In genomic region chr8:35070246-35070989, GRCm38 (mm10) we compare ENCODE assay signal across 9 mouse cellular contexts.
DNase-seq lines count a peak whose midpoint lies in the region; ATAC-seq lines count a peak whose summit lies in the region.
"Had no signal": no experiment of that assay in that cellular context is flagged by ENCODE, and none has a peak within 500 bp of the region (broad histone marks: within the 10 kb centered on the region; RNA-seq: fewer than 3 reads in every experiment).

No protein-coding gene starts in this region.

- ATAC-seq in heart, embryonic 12.5 days (ENCODE audit: insufficient number of reproducible peaks, low FRiP score), result no peak
- peak; percentile 82 for ATAC-seq in embryonic facial prominence, embryonic 14.5 days (ENCODE audit: low read depth)
- ATAC-seq in forebrain, embryonic 15.5 days (replicated peaks), result no peak

- H3K27ac ChIP-seq in heart, embryonic 12.5 days (ENCODE audit: poor library complexity, severe bottlenecking), result peak overlapping the region; percentile 27; the same call in 1 of the 2 replicates
- peak overlapping the region; percentile 61; the same call in 1 of the 2 replicates for H3K27ac ChIP-seq in embryonic facial prominence, embryonic 14.5 days (replicated peaks; ENCODE audit: low read depth, low read length)
- H3K27ac ChIP-seq in forebrain, embryonic 15.5 days (replicated peaks), result no peak overlapping the region

- 0 out of 2 replicates have a peak, but pooled peaks cover 2% of the 10 kb centered on the region for H3K9me3 ChIP-seq in heart, embryonic 12.5 days (replicated peaks)
- no peaks in the 10 kb centered on the region for H3K9me3 ChIP-seq in embryonic facial prominence, embryonic 14.5 days (ENCODE audit: control insufficient read depth, low read length)
- H3K9me3 ChIP-seq in forebrain, embryonic 15.5 days, result no peaks in the 10 kb centered on the region

- DNase-seq in heart, postnatal 25 days (ENCODE audit: low spot score), result no peak
- DNase-seq in 3T3-L1 (ENCODE audit: low read depth, low spot score), result peak; percentile 2
- peak; percentile 90 for DNase-seq in embryonic facial prominence, embryonic 14.5 days (ENCODE audit: low spot score)
- peak; percentile 15 to 33 for DNase-seq in left cerebral cortex, postnatal 10 days (ENCODE audit: extremely low spot score in 1 of 2, low spot score in 2 of 2)
- no peak for DNase-seq in Muller cell, postnatal 12 days (ENCODE audit: inconsistent ontology term)
- no peak for DNase-seq in embryo, embryonic 9.5 days (ENCODE audit: extremely low spot score)
- DNase-seq: lung, postnatal 14 days had no signal

- no peak overlapping the region for H3K9ac ChIP-seq in heart, embryonic 12.5 days
- no peak overlapping the region for H3K9ac ChIP-seq in embryonic facial prominence, embryonic 14.5 days (ENCODE audit: low read depth, low read length)
- H3K9ac ChIP-seq in forebrain, embryonic 15.5 days (replicated peaks), result no peak overlapping the region

- H3K4me3 ChIP-seq in heart, embryonic 12.5 days, result no peak overlapping the region
- no peak overlapping the region for H3K4me3 ChIP-seq in embryonic facial prominence, embryonic 14.5 days (ENCODE audit: low read depth, low read length)
- no peak overlapping the region for H3K4me3 ChIP-seq in forebrain, embryonic 15.5 days

- peaks cover 4% of the 10 kb centered on the region; the same call in 1 of the 2 replicates for H3K4me1 ChIP-seq in heart, embryonic 12.5 days (replicated peaks)
- no peaks in the 10 kb centered on the region for H3K4me1 ChIP-seq in embryonic facial prominence, embryonic 14.5 days (ENCODE audit: control insufficient read depth, insufficient read depth, low read length)
- H3K4me1 ChIP-seq in forebrain, embryonic 15.5 days, result no peaks in the 10 kb centered on the region

- 62% methylated on average over 7 of the region's 7 CpGs for WGBS in heart, embryonic 12.5 days
- 36% methylated on average over 7 of the region's 7 CpGs for WGBS in embryonic facial prominence, embryonic 14.5 days
- WGBS in forebrain, embryonic 15.5 days, result 59% methylated on average over 7 of the region's 7 CpGs

- H3K4me2 ChIP-seq in heart, embryonic 12.5 days, result no peak overlapping the region
- no peak overlapping the region for H3K4me2 ChIP-seq in embryonic facial prominence, embryonic 14.5 days (ENCODE audit: low read depth, low read length)
- no peak overlapping the region for H3K4me2 ChIP-seq in forebrain, embryonic 15.5 days (replicated peaks)

- H3K36me3 ChIP-seq in heart, embryonic 12.5 days, result no peaks in the 10 kb centered on the region
- no peaks in the 10 kb centered on the region for H3K36me3 ChIP-seq in embryonic facial prominence, embryonic 14.5 days (ENCODE audit: control insufficient read depth, insufficient read depth, low read length)
- H3K36me3 ChIP-seq in forebrain, embryonic 15.5 days, result no peaks in the 10 kb centered on the region

- no peaks in the 10 kb centered on the region for H3K27me3 ChIP-seq in heart, embryonic 12.5 days (replicated peaks)
- H3K27me3 ChIP-seq in embryonic facial prominence, embryonic 14.5 days (replicated peaks; ENCODE audit: control insufficient read depth, insufficient read depth, low read length), result no peaks in the 10 kb centered on the region
- H3K27me3 ChIP-seq in forebrain, embryonic 15.5 days, result no peaks in the 10 kb centered on the region

- intact Hi-C loops in heart, postnatal 25 days (cut with DNase I), result no loop called here
- intact Hi-C loops in left cerebral cortex, postnatal 10 days (cut with DNase I), result no loop called here

Comparison
In these comparisons a context has a peak if more than half of its experiments do, and no peak if none do; other contexts are left out.
1. DNase-seq: peak in 3T3-L1 (single experiment), embryonic facial prominence, embryonic 14.5 days (single experiment) and left cerebral cortex, postnatal 10 days (2 of 2); none in heart, postnatal 25 days (single experiment), Muller cell, postnatal 12 days (single experiment) and embryo, embryonic 9.5 days (single experiment).